Mouse (Mus musculus) neural tube, embryonic 10.5 days (tissue): ENCODE measurements at regions not wholly inside any gene's neighbourhood (a gene's known extent, or its start where the extent isn't known, plus 50 kb on each side); places are given as distances from the start of the nearest gene placed in this dataset.

Source experiments
- DNase-seq: peaks from one replicate; pipeline ENCODE4 v3.0.0-alpha.2; 2017; ENCODE audit warnings: low spot score; ENCODE audit errors: extremely low spot score

DNA sequence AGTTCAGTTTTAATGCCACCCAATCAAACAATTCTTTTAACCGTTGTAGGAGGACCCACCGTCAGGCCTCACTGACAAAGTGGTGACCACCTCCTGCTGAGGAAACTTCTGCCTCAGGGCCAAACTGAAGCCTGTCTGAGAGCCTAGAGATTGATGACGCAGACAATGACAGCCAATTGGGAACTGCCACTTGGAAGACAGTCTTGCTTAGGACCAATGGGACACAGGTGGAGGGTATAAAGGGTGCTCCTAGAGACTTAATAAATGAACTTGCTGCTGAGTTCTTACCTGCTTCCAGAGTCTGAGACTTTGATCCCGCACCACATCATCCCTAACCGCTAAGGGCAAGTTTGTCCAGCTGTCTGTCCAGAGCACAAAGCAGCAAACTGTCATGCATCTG lies 80.0 kb downstream of the Tbx4 start:
- no peak for DNase-seq

DNA sequence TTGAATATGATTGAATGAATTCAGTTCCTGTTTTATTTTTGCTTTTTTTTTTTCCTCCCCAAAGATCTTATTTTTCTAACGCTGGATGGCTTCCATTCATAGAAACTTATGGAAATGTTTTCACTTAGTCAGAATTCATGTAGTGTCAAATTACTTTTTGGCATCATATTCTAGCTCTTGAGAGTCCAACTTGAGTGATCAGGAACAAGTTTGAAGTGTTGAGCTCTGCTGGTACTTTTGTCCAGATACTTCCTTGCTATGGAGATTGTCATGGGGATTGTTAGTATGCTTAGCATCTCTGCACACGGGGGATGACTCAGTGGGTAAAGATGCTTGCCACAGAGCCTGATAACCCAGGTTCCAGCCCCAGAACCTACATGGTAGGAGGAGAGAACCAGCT lies 84.1 kb downstream of the Tbx4 start:
- no peak for DNase-seq

DNA sequence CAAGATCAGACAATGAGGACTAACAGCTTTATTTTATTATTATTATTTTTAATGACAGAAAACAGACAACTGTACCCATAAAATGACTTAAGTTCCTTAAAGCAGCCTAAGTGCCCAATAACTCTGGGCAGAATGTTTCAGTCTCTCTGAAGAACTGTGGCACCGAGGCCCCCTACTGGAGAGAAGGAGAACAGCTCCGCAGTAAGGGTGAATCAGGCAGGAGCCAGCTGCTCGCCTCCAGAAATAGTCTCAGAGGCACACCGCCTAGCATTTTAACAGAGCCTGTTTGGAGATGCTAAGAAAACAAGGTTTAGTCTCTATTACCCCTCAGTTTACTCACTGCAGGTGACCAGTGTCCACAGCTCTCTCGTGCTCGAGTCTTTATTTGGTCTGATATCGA lies 86.2 kb downstream of the Tbx4 start:
- peak; percentile 62 for DNase-seq

DNA sequence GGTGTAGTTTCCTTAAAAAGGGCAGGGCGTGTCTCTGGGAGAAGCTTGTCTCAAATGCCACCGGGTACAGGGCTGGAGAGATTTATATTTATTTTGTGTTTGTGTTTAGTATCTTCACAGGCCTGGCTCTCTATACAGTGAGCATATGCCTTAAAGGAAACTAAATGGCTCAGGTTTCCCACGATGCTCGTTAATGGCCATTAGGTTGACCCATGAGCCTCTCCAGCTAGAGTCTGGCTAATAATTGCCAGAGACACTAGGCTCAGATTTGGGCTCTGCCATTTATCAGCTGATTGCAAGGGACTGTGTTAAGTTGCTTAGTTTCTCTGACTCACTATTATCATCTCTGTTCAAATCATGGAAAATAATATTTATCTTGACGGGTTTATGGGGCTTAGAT lies 87.5 kb downstream of the Tbx4 start:
- no peak for DNase-seq

DNA sequence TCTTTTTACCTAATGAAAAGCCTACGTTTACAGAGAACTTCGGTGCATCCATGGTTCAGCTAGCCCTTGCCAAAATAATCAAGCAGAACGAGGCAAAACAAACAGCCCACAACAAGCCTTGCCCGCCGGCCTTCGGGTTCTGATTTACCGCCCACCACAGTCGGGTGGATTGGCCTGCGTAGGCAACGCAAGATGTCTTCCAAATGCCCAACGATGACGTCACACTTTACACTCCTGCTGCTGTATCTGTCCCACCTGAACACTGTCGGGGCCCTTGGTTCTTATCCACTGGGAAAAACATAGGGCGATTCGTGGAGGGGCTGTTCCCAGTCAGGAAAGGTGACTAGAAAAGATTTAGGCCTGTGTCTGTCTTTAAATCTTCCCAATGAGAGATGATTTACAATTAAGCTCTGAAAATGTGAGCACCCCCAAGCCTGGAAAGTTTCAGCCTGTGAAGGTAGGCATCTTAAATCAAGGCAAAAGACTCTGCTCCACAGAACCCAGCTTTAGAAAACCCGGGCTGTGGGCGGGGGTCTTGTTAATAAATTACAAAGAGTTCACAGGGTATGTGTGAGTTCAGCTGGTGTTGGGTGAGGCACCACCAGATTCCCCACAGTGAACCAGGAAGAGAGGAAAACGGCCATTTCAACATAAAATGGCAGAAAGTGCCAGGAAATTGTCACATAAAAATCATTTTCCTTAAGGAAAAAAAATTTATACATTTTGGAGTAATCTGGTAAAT lies 90.6 kb downstream of the Tbx4 start:
- no peak for DNase-seq

DNA sequence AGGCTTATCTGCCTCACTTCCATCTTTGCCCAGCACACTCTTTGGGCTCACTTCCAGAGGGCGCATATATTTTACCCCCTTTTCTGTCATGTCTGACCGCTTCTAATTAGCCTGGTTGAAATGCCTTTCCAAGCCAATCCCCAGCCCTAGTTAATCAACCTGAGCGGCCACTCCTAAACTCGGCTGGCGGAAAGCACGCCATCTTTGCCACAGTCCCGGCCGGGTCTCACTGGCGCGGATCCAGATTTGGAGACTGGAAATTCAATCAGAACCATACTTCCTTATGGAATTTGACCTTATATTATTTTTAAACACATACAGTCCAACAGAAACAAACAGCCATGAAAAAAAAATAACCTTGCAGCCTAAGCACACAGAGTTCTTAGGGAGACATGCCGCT lies 94.2 kb downstream of the Tbx4 start:
- DNase-seq, result no peak

DNA sequence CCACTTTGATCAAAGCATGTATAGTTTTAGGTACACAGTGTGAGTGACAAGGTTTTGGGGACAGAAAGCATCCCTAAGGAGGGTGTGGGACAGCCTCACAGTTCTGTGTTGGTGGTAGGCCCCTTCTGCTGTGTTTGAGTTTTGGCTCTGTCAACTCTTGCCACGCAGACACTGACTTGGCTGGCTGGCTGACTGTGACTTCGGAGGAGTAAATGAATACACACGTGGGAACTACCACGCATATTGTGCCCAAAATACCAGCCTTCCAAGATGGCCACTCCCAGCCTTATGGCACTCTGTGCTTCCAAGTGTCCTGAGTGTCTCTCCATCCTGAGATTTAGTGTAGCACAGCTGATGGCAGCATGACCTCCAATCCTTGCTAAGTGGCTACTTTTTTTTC lies 95.3 kb downstream of the Tbx4 start:
- no peak for DNase-seq

DNA sequence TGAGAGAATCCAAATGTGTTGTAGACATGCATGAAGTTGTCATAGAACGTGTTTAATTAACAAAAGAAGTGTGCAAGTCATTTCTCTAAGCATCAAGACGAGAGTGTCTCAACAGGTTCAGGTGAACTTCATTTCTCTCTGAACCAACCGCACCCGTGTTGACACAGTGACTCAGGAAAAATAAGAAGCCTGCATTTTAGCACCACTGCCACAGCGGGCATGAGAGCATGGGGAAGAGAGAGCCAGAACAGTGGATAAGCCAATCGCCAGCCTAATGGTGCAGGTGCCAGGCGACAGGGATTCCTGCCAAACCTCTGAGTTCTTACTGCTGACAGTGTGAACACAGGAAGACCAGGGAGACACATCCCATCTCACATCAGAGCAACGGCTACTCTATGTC lies 100.1 kb downstream of the Tbx4 start:
- no peak for DNase-seq

DNA sequence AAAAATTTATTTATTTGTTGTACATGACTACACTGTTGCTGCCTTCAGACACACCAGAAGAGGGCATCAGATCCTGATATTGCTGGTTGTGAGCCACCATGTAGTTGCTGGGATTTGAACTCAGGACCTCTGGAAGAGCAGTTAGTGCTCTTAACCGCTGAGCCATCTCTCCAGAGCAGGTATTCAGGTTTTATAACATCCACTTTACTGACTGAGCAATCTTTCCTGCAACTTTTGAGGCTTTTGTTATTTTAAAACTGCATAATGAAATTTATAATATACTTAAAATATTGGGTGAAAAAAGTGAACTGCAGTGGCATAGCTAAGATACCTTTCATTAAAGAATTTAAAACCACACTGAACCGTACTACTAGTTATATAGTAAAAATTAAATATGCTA lies 101.0 kb downstream of the Tbx4 start:
- DNase-seq, result no peak

DNA sequence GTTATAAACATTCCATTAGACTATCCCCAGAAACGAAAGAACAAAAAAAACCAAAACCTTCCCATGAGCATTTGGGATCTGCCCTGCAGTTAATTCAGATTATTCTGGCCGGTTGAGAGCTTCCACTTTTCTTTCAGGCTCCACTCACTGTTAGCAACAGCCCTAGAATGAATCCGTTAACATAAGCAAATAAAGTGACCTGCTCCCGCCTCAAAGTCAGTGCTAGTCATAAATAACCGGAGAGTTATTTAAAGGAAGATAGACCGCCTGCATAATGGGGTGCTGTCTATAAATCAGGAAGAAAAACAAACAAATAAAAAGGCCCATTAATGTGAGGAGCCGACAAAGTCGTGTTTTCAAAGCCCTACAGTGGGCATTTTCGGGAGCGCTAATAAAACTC lies 103.3 kb downstream of the Tbx4 start:
- peak; percentile 20 for DNase-seq

DNA sequence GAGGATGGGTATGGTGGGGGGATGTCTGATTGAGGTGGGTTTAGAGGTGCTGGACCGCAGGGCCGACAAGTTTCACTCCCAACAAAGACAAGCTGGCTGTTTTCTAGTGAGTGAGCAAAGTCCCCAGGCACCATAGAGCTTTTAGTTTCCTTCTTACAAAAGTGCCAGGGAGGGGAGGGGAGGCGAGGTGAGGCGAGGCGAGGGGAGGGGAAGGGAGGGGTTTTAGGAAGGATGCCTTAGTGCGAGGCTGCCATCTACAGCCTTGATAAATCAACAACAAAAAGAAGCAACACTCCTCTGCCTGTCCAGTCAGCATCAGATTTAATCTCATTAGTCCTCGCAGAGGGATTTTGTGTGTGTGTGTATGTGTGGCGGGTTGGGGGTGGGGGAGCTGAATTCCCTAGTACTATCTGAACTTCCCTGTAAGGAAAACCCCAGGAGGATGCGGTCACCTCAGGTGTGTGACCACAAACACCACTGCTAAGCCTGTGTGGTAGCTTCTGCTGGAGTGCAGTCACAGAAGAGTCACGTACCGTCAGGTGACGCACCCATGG lies 103.8 kb downstream of the Tbx4 start:
- peak; percentile 39 for DNase-seq

DNA sequence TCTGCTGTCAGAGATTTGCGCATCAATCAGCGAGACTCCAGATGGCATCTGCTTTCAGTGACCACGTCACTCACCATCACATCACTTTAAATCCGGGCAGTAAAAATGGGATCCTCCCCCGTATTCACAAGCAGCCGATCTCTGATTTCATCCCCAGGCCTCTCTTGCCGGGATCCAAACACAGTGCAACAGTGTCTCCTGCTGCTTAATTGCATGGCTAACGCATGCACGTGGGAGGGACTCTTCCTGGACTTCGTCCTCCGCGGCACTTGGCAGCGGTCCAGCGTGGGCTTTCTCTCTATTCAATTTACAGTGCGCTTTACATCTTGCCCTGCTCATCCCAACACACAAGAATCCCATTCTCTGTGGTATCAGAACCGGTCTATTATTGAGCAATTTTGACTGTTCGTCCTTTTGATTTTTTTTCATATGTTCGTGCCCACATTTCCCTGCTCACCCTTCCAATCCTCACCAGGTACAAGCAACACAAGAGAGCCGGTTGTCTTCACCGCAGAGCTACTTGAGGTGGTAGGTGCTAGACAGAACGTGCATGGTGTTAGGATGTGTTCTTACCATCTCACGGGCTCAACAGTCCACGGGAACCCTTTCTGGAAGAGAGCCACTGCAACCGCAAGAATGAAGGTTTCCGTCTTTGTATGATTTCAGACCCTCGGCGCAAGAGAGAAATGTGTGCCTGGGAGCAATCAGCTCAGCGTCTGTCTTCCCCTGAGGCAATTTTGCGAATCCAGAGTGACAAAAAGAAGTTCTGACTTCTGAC lies 109.3 kb downstream of the Tbx4 start:
- peak; percentile 19 for DNase-seq

DNA sequence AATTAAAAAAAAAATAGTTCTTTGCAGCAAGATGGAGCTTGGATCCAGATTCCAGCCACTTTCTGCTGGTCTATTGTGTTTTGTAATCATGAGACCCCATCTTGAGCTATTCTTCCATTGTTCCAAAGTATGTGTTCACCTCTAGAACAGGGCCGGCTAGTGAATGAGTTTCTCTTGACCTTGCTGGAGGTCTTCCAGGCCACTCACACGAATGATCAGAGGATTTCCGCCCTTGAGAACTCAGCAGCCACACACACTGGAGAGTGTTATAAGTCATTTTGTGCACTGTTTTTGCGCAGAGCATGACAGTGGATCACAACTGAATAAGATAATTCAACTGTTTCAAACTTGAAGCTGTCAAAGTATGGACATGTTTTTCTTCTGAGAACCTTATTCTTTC lies 110.5 kb downstream of the Tbx4 start:
- no peak for DNase-seq

DNA sequence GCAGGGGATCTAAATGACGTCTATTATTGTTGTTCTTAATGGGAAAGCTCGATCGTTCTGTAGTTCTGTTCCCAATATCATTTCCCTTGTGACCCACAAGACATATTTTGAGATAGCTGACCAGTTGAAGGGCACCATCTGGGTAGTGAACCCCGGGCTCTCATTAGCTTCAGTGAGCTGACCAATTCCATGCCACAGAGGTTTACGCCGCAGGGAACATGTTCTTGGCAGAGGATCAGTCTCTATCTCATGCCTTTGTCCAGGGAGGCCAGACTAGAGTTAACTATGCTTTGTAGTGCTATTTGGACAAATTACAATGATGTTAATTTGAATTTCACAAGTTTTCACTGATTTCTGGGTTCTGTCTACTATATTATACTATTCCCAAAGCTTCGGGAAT lies 117.1 kb downstream of the Tbx4 start:
- no peak for DNase-seq

DNA sequence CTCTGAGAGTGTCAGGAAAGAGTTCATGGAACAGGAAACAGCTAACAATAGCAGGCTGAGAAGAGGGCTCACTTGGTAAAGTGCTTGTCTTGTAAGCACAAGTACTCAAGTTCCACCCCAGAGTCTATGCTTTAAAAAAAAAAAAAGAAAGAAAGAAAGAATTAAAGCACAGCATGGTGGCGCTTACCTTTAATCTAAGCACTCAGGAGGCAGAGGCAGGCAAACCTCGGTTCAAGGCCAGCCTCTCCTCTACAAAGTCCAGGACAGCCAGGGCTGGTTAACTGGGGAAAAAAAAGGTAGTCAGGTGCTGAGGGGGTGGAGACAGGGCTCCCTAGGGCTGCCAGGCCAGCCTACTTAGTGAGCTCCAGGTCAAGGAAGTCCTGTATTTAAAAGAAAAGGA lies 119.1 kb downstream of the Tbx4 start:
- no peak for DNase-seq

DNA sequence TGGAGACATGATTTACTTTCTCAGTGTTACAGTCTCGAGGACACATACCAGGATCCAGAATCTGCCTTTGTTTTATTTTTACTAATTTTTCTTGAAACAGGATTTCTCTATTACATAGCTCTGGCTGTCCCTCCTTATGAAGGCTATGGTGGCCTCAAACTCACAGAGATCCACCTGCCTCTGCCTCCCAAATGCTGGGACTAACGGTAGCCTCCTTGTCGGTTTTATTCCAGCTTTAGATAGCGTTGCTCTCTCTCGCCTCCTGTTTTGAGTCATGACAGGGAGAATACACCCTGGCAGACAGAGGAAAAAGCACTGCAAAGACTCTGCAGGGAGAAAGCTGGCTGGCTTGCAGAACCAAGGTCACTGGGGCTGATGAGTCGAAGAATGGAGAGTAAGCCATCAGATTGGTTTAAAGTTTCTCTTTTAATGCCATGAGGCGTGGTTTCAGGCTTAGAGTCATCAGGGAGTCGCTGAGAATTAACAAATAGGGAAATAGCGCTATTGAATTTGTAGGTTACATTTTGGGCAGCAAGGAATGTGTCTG lies 119.8 kb downstream of the Tbx4 start:
- no peak for DNase-seq

DNA sequence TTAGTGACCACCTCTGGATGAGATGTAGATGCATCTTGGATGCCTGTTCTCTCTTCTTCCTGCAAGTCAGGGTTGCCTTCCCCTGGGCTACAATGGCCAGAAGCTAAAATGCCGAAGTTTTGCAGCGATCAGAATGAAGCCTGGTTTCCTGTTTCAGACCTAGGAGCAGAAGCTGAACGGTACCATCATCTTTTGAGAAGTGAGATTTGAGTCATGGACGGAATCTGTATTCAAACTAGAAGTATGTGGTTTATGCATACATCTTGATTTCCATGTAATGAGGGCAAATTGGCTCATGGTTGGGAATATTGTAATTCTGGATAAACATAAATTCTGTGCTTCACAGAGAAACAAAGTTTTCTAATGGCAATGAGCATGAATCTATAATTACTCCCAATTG lies 120.6 kb downstream of the Tbx4 start:
- no peak for DNase-seq
